Mouse (Mus musculus): ENCODE measurements around the gene Fstl4. TPM values are rescaled to one million over a fixed set of nuclear protein-coding genes. Genes with fewer than 3 reads are reported as not detected.

Gene Fstl4
- polyA plus RNA-seq, 1 experiment from 2014 or later = 0.06 TPM

GRCm38 (mm10) chr11:53031777-53032176 lies 267.3 kb downstream of the Fstl4 start:
- DNase-seq (no peak), ATAC-seq (ENCODE audit: low read depth) (no peak)
- Histone ChIP-seq H3K9me3 (replicated peaks) (no peaks in the 10 kb centered on the region), H3K27me3 (no peaks in the 10 kb centered on the region), H3K4me3 (replicated peaks) (no peak overlapping the region), H3K9ac (no peak overlapping the region), H3K4me2 (no peak overlapping the region), H3K36me3 (no peaks in the 10 kb centered on the region), H3K4me1 (replicated peaks) (no peaks in the 10 kb centered on the region), H3K27ac (no peak overlapping the region)
- 64% methylated on average over 4 of the region's 4 CpGs for WGBS (ENCODE audit: insufficient replicate concordance)

GRCm38 (mm10) chr11:53032336-53032735 lies 267.9 kb downstream of the Fstl4 start:
- Histone ChIP-seq H3K4me2 (no peak overlapping the region), H3K9me3 (replicated peaks) (no peaks in the 10 kb centered on the region), H3K27me3 (no peaks in the 10 kb centered on the region), H3K4me3 (replicated peaks) (no peak overlapping the region), H3K9ac (no peak overlapping the region), H3K4me1 (replicated peaks) (no peaks in the 10 kb centered on the region), H3K27ac (no peak overlapping the region), H3K36me3 (no peaks in the 10 kb centered on the region)
- WGBS (ENCODE audit: insufficient replicate concordance) = 21% methylated on average over 4 of the region's 4 CpGs
- ATAC-seq (ENCODE audit: low read depth) (no peak), DNase-seq (peak; percentile 33)

DNA sequence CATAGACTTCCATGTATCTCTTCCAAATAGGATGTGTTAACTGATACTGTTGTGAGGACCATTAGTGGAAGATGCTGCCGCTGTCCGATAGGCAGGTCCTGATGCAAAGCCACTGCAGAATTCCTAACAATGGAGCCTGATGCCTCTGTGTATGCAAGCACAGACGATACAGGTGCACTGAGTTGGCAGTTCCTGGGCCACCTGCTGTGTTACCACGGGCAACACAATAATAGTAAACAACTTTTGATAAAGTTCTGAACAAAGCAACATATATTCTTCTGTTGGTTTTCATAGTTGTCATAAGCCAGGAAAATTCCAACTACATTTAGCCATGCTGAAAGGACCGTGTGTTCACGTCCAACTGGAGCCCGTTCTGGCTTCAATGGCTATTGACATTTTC lies 271.0 kb downstream of the Fstl4 start:
- no peaks in the 10 kb centered on the region for H3K4me1 ChIP-seq (replicated peaks)
- no peak overlapping the region for H3K27ac ChIP-seq
- DNase-seq (no peak), ATAC-seq (ENCODE audit: low read depth) (no peak)
- no peak overlapping the region for H3K9ac ChIP-seq
- H3K4me3 ChIP-seq (replicated peaks) = no peak overlapping the region
- no peaks in the 10 kb centered on the region for H3K27me3 ChIP-seq
- WGBS (ENCODE audit: insufficient replicate concordance) = 71% methylated on average over 7 of the region's 7 CpGs
- H3K36me3 ChIP-seq = no peaks in the 10 kb centered on the region
- no peaks in the 10 kb centered on the region for H3K9me3 ChIP-seq (replicated peaks)
- H3K4me2 ChIP-seq = no peak overlapping the region

- no peaks in the 10 kb centered on the region for H3K36me3 ChIP-seq
- no peak overlapping the region for H3K4me3 ChIP-seq (replicated peaks)
- ATAC-seq (ENCODE audit: low read depth) = no peak
- H3K4me1 ChIP-seq (replicated peaks) = no peaks in the 10 kb centered on the region
- H3K9ac ChIP-seq = no peak overlapping the region
- no peaks in the 10 kb centered on the region for H3K27me3 ChIP-seq
- no peak for DNase-seq
- no peak overlapping the region for H3K4me2 ChIP-seq
- no peak overlapping the region for H3K27ac ChIP-seq
- no peaks in the 10 kb centered on the region for H3K9me3 ChIP-seq (replicated peaks)
- WGBS (ENCODE audit: insufficient replicate concordance) = 61% methylated on average over 6 of the region's 6 CpGs
These were observed 282.4 kb downstream of the Fstl4 start for GRCm38 (mm10) chr11:53046850-53047249.

- no peak overlapping the region for H3K4me3 ChIP-seq (replicated peaks)
- WGBS (ENCODE audit: insufficient replicate concordance) = 16% methylated on average over 5 of the region's 5 CpGs
- ATAC-seq (ENCODE audit: low read depth) = peak; percentile 45; the same call in 1 of the 2 replicates
- no peaks in the 10 kb centered on the region for H3K9me3 ChIP-seq (replicated peaks)
- no peak overlapping the region for H3K4me2 ChIP-seq
- H3K27me3 ChIP-seq = no peaks in the 10 kb centered on the region
- H3K9ac ChIP-seq = no peak overlapping the region
- H3K4me1 ChIP-seq (replicated peaks) = peaks cover 19% of the 10 kb centered on the region
- no peak overlapping the region for H3K27ac ChIP-seq
- no peak for DNase-seq
- no peaks in the 10 kb centered on the region for H3K36me3 ChIP-seq
These were observed 289.7 kb downstream of the Fstl4 start for GRCm38 (mm10) chr11:53054151-53054550.

GRCm38 (mm10) chr11:53055896-53056295 lies 291.5 kb downstream of the Fstl4 start:
- Histone ChIP-seq H3K36me3 (no peaks in the 10 kb centered on the region), H3K4me1 (replicated peaks) (peaks cover 19% of the 10 kb centered on the region), H3K9me3 (replicated peaks) (no peaks in the 10 kb centered on the region), H3K4me3 (replicated peaks) (no peak overlapping the region), H3K27me3 (no peaks in the 10 kb centered on the region), H3K9ac (no peak overlapping the region), H3K4me2 (no peak overlapping the region), H3K27ac (no peak overlapping the region)
- no peak for DNase-seq
- ATAC-seq (ENCODE audit: low read depth) = no peak
- WGBS (ENCODE audit: insufficient replicate concordance) = 62% methylated on average over 6 of the region's 6 CpGs

DNA sequence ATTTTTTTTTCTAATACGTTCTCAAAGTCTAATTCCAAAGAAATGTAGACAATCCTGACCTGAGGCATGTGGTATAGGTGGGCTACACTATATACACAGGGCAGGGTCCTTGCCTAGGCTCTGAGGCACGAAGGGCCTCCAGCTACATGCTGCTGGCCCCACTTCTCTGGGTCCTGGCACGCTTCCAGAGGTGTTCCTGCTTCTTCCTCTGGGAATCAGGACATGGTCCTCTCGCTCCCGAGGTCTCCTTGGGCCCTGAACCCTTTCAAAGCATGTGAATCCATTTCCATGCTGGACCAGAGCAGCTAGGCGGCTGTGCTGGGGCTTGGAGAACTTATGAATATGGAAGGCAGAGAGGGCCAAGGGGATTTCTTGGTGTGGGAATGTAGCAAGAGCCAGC lies 292.3 kb downstream of the Fstl4 start:
- DNase-seq = no peak
- H3K4me3 ChIP-seq (replicated peaks) = no peak overlapping the region
- no peak overlapping the region for H3K27ac ChIP-seq
- 67% methylated on average over 6 of the region's 6 CpGs for whole genome bisulfite sequencing (ENCODE audit: insufficient replicate concordance)
- ATAC-seq (ENCODE audit: low read depth) = no peak
- H3K36me3 ChIP-seq = no peaks in the 10 kb centered on the region
- no peaks in the 10 kb centered on the region for H3K27me3 ChIP-seq
- no peak overlapping the region for H3K4me2 ChIP-seq
- no peaks in the 10 kb centered on the region for H3K9me3 ChIP-seq (replicated peaks)
- H3K4me1 ChIP-seq (replicated peaks) = peaks cover 19% of the 10 kb centered on the region
- H3K9ac ChIP-seq = no peak overlapping the region

- no peak overlapping the region for H3K4me3 ChIP-seq (replicated peaks)
- no peaks in the 10 kb centered on the region for H3K9me3 ChIP-seq (replicated peaks)
- DNase-seq (no peak), ATAC-seq (ENCODE audit: low read depth) (peak; percentile 63)
- H3K27me3 ChIP-seq = no peaks in the 10 kb centered on the region
- no peak overlapping the region for H3K9ac ChIP-seq
- peaks cover 19% of the 10 kb centered on the region for H3K4me1 ChIP-seq (replicated peaks)
- WGBS (ENCODE audit: insufficient replicate concordance) = 39% methylated on average over 17 of the region's 17 CpGs
- H3K4me2 ChIP-seq = no peak overlapping the region
- H3K36me3 ChIP-seq = no peaks in the 10 kb centered on the region
- no peak overlapping the region for H3K27ac ChIP-seq
These were observed 293.6 kb downstream of the Fstl4 start for GRCm38 (mm10) chr11:53057821-53058553.

GRCm38 (mm10) chr11:53058557-53058956 lies 294.1 kb downstream of the Fstl4 start:
- Histone ChIP-seq H3K27ac (no peak overlapping the region), H3K36me3 (no peaks in the 10 kb centered on the region), H3K4me2 (no peak overlapping the region), H3K4me1 (replicated peaks) (peaks cover 19% of the 10 kb centered on the region), H3K27me3 (no peaks in the 10 kb centered on the region), H3K9me3 (replicated peaks) (no peaks in the 10 kb centered on the region), H3K4me3 (replicated peaks) (no peak overlapping the region), H3K9ac (no peak overlapping the region)
- DNase-seq = no peak
- WGBS (ENCODE audit: insufficient replicate concordance) = 11% methylated on average over 7 of the region's 7 CpGs
- ATAC-seq (ENCODE audit: low read depth) = no peak

- H3K27me3 ChIP-seq = no peaks in the 10 kb centered on the region
- no peak overlapping the region for H3K4me3 ChIP-seq (replicated peaks)
- H3K4me1 ChIP-seq (replicated peaks) = no peaks in the 10 kb centered on the region
- no peaks in the 10 kb centered on the region for H3K9me3 ChIP-seq (replicated peaks)
- ATAC-seq (ENCODE audit: low read depth) (no peak), DNase-seq (no peak)
- H3K9ac ChIP-seq = no peak overlapping the region
- 65% methylated on average over 14 of the region's 14 CpGs for WGBS (ENCODE audit: insufficient replicate concordance)
- no peaks in the 10 kb centered on the region for H3K36me3 ChIP-seq
- H3K4me2 ChIP-seq = no peak overlapping the region
- H3K27ac ChIP-seq = no peak overlapping the region
These were observed 303.5 kb downstream of the Fstl4 start for GRCm38 (mm10) chr11:53067699-53068478.

- no peaks in the 10 kb centered on the region for H3K36me3 ChIP-seq
- no peak overlapping the region for H3K4me3 ChIP-seq (replicated peaks)
- no peak overlapping the region for H3K27ac ChIP-seq
- no peaks in the 10 kb centered on the region for H3K9me3 ChIP-seq (replicated peaks)
- no peak for ATAC-seq (ENCODE audit: low read depth)
- H3K27me3 ChIP-seq = no peaks in the 10 kb centered on the region
- WGBS (ENCODE audit: insufficient replicate concordance) = 61% methylated on average over 16 of the region's 16 CpGs
- no peak overlapping the region for H3K4me2 ChIP-seq
- H3K4me1 ChIP-seq (replicated peaks) = no peaks in the 10 kb centered on the region
- H3K9ac ChIP-seq = no peak overlapping the region
- DNase-seq = no peak
These were observed 304.1 kb downstream of the Fstl4 start for GRCm38 (mm10) chr11:53068479-53069065.
